Mouse (Mus musculus): Measurements from ENCODE around the gene Glb1l.
A peak's percentile ranks its signal among the peaks of the same experiment; 100 is the strongest.

Glb1l gene

DNA sequence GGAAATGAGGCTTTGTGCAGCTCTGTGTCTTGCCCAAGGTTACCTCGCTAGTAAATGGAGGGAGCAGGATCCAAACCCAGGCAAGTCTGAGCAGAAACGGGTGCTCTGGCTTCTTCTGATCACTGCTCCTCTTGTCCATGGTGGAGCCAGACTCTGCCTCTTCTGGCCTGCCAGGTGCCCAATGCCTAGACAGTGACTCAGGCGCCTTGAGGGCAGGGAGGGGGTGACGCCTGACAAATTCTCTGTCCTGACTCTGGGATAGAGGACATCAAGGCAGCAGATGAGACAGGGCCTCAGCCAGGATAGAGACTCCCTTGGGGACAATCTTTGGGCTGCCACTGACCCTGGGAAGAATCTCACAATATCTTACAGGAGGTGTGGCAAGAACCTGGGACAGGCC, 20.6 kb upstream of the Glb1l start:
- DNase-seq = no peak

- DNase-seq = no peak
Observed at GRCm38 (mm10) chr1:75230335-75230994, 19.9 kb upstream of the Glb1l start.

GRCm38 (mm10) chr1:75229158-75229557, 18.5 kb upstream of the Glb1l start:
- no peak for DNase-seq

- DNase-seq = no peak
Observed at GRCm38 (mm10) chr1:75227653-75228052, 17.0 kb upstream of the Glb1l start.

GRCm38 (mm10) chr1:75226138-75226537, 15.5 kb upstream of the Glb1l start:
- no peak for DNase-seq

DNA sequence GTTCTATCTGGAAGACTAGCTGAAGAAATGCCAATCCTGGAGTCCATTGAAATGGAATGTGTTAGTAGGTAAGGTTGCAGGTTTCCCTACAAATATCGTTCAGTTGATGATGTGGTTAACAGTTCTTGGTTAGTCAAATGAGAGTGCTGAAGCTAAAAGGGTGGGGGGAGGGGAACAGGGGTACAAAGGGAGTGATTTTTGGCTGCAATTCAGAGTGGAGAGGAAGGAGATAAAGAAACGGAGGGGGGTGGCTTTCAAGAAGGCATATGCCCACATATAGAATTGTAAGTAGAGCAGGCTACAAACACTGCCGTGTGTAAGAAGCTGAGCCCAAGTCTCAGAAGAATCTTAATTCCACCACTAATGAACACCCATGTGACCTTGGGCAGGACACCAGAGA, 14.9 kb upstream of the Glb1l start:
- no peak for DNase-seq

- no peak for DNase-seq
Observed at GRCm38 (mm10) chr1:75223532-75223931, 12.9 kb upstream of the Glb1l start.

DNA sequence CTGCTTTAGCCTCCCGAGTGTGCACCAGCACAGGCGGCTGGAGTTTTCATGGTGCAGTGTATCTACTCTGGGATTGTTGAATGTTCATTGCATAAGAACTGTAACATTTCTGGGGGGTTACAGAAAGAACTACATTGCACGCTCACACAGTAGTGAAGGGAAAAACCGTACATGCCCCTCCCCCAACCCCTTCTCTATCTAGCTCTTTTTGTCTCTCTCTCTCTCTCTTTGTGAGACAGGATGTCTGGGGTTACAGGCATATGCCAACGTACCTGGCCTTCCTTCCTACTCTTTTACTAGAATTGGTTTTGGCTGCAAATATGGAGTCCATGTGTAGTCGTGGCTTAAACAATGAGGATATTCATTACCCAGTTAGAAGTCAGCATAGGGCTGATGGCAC, 12.3 kb upstream of the Glb1l start:
- no peak for DNase-seq

DNA sequence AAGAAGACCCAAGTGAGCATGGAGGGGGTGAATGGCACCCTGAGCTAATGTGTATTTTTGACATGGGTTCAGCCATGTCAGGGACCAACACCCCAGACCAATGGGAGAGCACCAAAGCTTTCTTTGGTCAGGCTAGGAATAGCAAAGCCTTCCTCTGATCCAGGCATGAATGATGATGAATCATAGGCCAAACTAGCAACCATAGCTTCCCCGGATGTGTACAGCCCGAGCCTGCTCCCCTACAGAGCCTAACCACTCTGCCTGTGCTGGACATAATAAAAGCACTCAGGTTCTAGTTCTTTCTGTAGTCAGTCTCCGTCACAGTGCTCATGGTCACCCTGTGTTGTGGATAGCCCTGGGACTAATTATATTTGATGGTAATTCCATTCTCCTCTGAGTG, 10.9 kb upstream of the Glb1l start:
- no peak for DNase-seq

GRCm38 (mm10) chr1:75219531-75219930, 8.9 kb upstream of the Glb1l start, which contains the start of gene Tuba4a:
Gene Tuba4a, minus strand, starts transcription at chr1:75219865.
- DNase-seq = peak; percentile 31 to 72

DNA sequence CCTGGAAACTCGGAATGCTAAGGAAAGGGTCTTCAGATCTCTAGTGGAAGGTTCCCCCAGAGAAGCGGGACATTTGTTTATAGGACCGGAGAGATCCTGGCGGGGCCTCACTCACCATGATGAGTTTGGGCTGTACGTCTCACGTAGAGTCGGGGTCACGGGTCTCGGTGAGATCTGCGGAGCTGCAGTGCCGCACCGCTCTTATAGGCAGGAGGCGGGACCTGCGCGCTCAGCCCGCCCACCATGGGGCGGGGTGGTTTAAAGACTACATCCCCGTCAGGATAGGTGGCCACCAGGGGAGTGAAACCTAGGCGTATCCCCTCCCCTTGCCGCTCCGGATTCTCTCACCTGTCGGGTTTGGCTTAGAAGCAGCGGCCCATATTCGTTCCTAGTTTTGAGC, 8.5 kb upstream of the Glb1l start:
- peak; percentile 94 to 97 for DNase-seq

- DNase-seq = peak; percentile 42 to 74
Observed at GRCm38 (mm10) chr1:75218227-75219001, 7.8 kb upstream of the Glb1l start.

DNA sequence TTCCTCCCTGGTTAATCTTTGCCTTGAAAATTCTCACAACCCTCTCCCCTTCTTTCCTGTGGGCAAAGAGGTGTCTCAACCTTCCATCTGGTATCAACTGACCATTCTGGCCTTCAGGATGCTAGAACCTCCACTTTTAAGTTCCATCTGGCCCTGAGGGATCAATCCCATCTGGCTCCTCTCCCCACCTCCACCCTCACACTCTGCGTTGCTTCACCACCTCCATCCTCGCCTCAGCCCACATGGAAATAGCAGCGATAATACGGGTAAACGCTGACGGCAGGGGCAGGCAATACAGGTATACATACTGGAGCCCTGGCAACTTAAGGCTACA, 7.2 kb upstream of the Glb1l start:
- no peak for DNase-seq

DNA sequence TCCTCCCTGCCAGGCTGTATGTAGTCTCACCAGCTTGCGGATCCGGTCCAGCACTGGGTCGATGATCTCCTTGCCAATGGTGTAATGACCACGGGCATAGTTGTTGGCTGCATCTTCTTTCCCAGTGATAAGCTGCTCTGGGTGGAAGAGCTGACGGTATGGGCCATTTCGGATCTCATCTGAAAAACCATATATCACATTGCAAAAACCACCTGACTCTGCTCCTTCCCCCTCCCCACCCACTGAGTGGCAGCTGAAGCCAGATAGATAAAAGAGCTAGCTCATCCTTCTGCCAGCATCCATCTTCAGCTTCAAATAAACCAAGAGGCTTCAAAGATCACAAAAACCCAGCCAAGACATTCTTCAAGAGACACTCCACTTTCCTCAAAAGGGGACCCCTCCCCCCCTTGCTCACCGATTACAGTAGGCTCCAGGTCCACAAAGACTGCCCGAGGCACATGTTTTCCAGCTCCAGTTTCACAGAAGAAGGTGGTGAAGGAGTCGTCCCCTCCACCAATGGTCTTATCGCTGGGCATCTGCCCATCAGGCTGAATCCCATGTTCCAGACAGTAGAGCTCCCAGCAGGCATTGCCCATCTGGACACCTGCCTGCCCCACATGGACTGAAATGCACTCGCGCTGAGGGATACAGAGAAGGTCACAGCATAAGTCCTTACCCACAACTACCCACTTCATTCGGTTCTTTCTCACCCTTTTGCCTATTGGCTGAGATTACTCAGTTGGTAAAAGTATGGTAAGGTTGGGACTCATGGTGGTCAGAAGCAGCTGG, 6.4 kb upstream of the Glb1l start:
- DNase-seq = peak in 1 of 2 experiments; percentile 75

GRCm38 (mm10) chr1:75215785-75216184, 5.2 kb upstream of the Glb1l start:
- DNase-seq = peak in 1 of 2 experiments; percentile 60

DNA sequence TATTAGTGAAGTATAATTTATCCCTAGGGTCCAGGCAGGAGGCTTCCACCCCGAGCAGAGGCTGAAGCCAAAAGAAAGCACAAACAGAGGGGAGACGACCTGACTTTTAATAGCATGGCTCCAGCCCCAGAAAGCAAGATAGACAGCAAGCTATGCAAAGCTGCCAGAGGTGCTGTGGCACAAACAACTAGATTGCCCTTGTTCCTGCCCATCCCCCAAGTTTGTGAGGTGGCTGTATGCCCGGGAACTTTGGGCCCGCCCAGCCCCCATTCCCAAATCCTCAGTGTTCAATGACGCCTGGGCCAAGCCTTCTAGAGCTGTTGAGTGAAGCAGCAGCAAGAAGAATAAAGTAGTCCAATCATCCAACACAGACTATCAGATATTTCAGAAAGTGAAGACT, 4.3 kb upstream of the Glb1l start:
- DNase-seq = peak; percentile 80 to 88

DNA sequence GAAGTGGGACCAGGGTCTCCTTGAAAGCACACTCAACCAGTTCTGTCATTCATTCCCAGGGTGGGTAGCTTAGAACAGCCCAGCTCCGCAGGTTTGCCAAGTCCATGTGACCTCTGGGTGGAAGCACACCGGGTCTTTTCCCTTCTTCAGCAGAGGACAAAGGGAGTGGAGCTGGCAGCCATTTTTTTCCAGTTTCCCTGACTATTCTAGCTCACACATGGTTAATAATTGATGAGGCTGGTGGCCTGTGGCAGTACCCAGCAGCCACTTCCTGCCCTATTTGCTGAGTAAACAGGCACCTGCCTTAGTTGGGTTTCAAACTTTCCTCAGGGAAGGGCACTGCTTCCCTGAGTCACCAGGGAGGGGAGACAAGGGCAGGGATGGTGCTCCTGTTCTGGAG, 3.8 kb upstream of the Glb1l start:
- peak; percentile 83 to 96 for DNase-seq

GRCm38 (mm10) chr1:75213096-75213495, 2.5 kb upstream of the Glb1l start:
- no peak for DNase-seq

DNA sequence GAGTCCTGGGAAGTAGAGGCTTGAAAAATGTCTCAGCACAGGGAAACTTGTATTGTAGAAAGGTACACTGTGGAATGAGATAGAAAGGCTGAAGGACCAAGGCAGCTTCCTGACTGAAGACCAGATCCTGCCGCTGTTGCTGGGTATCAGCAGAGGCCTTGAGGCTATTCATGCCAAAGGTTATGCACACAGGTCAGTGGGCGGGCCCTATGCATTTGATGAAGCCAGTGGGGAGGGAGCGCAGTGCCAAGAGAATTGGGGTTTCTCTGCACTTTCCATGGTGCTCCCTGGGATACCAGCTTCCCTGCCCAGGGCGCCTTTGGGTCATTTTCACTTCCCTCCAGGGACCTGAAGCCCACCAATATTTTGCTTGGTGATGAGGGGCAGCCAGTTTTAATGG, 1.9 kb upstream of the Glb1l start:
- peak; percentile 35 to 48 for DNase-seq

GRCm38 (mm10) chr1:75211141-75211708, 612 bp upstream of the Glb1l start:
- DNase-seq = peak in 1 of 2 experiments; percentile 56

DNA sequence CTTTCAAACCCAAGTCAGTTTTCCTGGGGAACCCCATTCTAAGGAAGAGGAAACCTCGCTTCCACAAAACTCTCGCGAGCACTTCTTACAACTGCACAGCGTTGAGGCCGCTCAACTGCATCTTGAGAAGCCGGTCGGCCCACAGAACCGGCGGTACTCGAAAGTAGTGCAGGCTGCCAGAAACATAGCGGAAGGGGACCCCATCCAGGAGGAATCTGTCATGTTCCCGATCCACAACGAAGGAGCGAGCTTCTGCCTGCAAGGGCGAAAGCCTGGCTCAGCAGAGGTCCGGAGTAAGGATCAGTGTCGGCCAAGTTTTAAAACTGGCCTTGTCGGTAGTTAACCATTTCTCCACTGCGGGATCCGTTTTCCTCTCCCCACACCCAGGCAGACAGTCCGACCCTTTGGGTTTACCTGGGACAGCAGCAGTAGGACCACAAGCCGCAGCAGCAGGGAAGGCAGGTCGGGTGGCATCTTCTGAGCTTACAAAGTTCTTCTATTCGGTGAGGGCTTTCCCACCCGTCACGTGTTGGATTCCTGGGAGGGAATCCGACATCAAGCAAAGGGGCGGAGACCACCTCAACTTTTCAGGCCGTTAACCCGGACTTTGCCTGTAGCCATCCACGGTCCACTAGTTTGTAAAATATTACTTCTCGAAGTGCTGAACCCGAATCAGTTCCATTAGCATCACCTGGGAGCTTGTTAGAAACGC, 1.5 kb downstream of the Glb1l start:
- peak; percentile 86 to 93 for DNase-seq

GRCm38 (mm10) chr1:75201236-75201635, 9.4 kb downstream of the Glb1l start:
- DNase-seq = peak in 1 of 2 experiments; percentile 56

- peak; percentile 64 to 87 for DNase-seq
Observed at GRCm38 (mm10) chr1:75192452-75192851, 18.2 kb downstream of the Glb1l start.
